Mouse (Mus musculus): ENCODE measurements around the gene Clps. TPM values are rescaled to one million over a fixed set of nuclear protein-coding genes. Genes with fewer than 3 reads are reported as not detected.

Clps gene
- total RNA-seq (2014; rRNA removed): not detected in 2 replicates
- not detected in 2 replicates for polyA plus RNA-seq (2015; fragmentation: Nextera tagmentation; extraction: Ambion mirVana)

- WGBS: 93% methylated on average over 4 of the region's 4 CpGs
- Histone ChIP-seq H3K36me3 (ENCODE audit: insufficient read depth, low read length) (no peaks in the 10 kb centered on the region), H3K27me3 (ENCODE audit: insufficient read depth, low read length) (no peaks in the 10 kb centered on the region), H3K4me1 (ENCODE audit: insufficient read depth, low read length) (no peaks in the 10 kb centered on the region), H3K9ac (replicated peaks; ENCODE audit: low read length) (no peak within 1 kb of the TSS), H3K9me3 (ENCODE audit: low read length) (no peaks in the 10 kb centered on the region), H3K4me2 (ENCODE audit: low read depth, low read length) (no peak within 1 kb of the TSS), H3K4me3 (ENCODE audit: low read length) (no peak within 1 kb of the TSS), H3K27ac (no peak within 1 kb of the TSS)
- no peak for DNase-seq (ENCODE audit: low spot score)
- no peak for TF ChIP-seq CTCF (IDR thresholded peaks at IDR 0.05; ENCODE audit: low read depth)
- no peak for ATAC-seq
Measured at GRCm38 (mm10) chr17:28560598-28560997, at the start of gene Clps. Clps (minus strand) TSS chr17:28560766.

- Histone ChIP-seq H3K27me3 (ENCODE audit: insufficient read depth, low read length) (no peaks in the 10 kb centered on the region), H3K36me3 (ENCODE audit: insufficient read depth, low read length) (peaks cover 28% of the 10 kb centered on the region), H3K4me3 (ENCODE audit: low read length) (no peak overlapping the region), H3K4me1 (ENCODE audit: insufficient read depth, low read length) (no peaks in the 10 kb centered on the region), H3K9me3 (ENCODE audit: low read length) (no peaks in the 10 kb centered on the region), H3K4me2 (ENCODE audit: low read depth, low read length) (no peak overlapping the region), H3K9ac (replicated peaks; ENCODE audit: low read length) (no peak overlapping the region), H3K27ac (no peak overlapping the region)
- no peak for TF ChIP-seq CTCF (IDR thresholded peaks at IDR 0.05; ENCODE audit: low read depth)
- no peak for ATAC-seq
- no peak for DNase-seq (ENCODE audit: low spot score)
- 74% methylated on average over 3 of the region's 3 CpGs for WGBS
Measured at GRCm38 (mm10) chr17:28609543-28609942, 49.0 kb upstream of the Clps start.

- Histone ChIP-seq H3K27me3 (ENCODE audit: insufficient read depth, low read length) (no peaks in the 10 kb centered on the region), H3K4me1 (ENCODE audit: insufficient read depth, low read length) (no peaks in the 10 kb centered on the region), H3K9ac (replicated peaks; ENCODE audit: low read length) (no peak overlapping the region), H3K4me3 (ENCODE audit: low read length) (no peak overlapping the region), H3K4me2 (ENCODE audit: low read depth, low read length) (no peak overlapping the region), H3K36me3 (ENCODE audit: insufficient read depth, low read length) (peaks cover 61% of the 10 kb centered on the region), H3K9me3 (ENCODE audit: low read length) (no peaks in the 10 kb centered on the region), H3K27ac (no peak overlapping the region)
- ATAC-seq (no peak), DNase-seq (ENCODE audit: low spot score) (no peak)
- 78% methylated on average over 9 of the region's 9 CpGs for whole genome bisulfite sequencing
- TF ChIP-seq CTCF (IDR thresholded peaks at IDR 0.05; ENCODE audit: low read depth): no peak
Measured at GRCm38 (mm10) chr17:28601557-28602250, 41.1 kb upstream of the Clps start.

GRCm38 (mm10) chr17:28600780-28601179 lies 40.2 kb upstream of the Clps start:
- no peak overlapping the region for H3K4me2 ChIP-seq (ENCODE audit: low read depth, low read length)
- peaks cover 64% of the 10 kb centered on the region for H3K36me3 ChIP-seq (ENCODE audit: insufficient read depth, low read length)
- H3K27me3 ChIP-seq (ENCODE audit: insufficient read depth, low read length): no peaks in the 10 kb centered on the region
- DNase-seq (ENCODE audit: low spot score): no peak
- ATAC-seq: no peak
- TF ChIP-seq CTCF (IDR thresholded peaks at IDR 0.05; ENCODE audit: low read depth): no peak
- no peak overlapping the region for H3K27ac ChIP-seq
- 85% methylated on average over 5 of the region's 5 CpGs for WGBS
- no peak overlapping the region for H3K9ac ChIP-seq (replicated peaks; ENCODE audit: low read length)
- H3K4me1 ChIP-seq (ENCODE audit: insufficient read depth, low read length): no peaks in the 10 kb centered on the region
- no peaks in the 10 kb centered on the region for H3K9me3 ChIP-seq (ENCODE audit: low read length)
- no peak overlapping the region for H3K4me3 ChIP-seq (ENCODE audit: low read length)

GRCm38 (mm10) chr17:28593965-28594364 lies 33.4 kb upstream of the Clps start:
- no peak overlapping the region for H3K4me3 ChIP-seq (ENCODE audit: low read length)
- no peak overlapping the region for H3K27ac ChIP-seq
- no peaks in the 10 kb centered on the region for H3K4me1 ChIP-seq (ENCODE audit: insufficient read depth, low read length)
- no peak for ATAC-seq
- no peak for DNase-seq (ENCODE audit: low spot score)
- TF ChIP-seq CTCF (IDR thresholded peaks at IDR 0.05; ENCODE audit: low read depth): no peak
- H3K27me3 ChIP-seq (ENCODE audit: insufficient read depth, low read length): no peaks in the 10 kb centered on the region
- no peak overlapping the region for H3K9ac ChIP-seq (replicated peaks; ENCODE audit: low read length)
- no peaks in the 10 kb centered on the region for H3K9me3 ChIP-seq (ENCODE audit: low read length)
- 75% methylated on average over 4 of the region's 4 CpGs for WGBS
- H3K4me2 ChIP-seq (ENCODE audit: low read depth, low read length): no peak overlapping the region
- H3K36me3 ChIP-seq (ENCODE audit: insufficient read depth, low read length): peaks cover 69% of the 10 kb centered on the region

GRCm38 (mm10) chr17:28592998-28593397 lies 32.4 kb upstream of the Clps start:
- WGBS: 13% methylated on average over 4 of the region's 4 CpGs
- peak; percentile 67; the same call in 1 of the 2 replicates for ATAC-seq
- no peaks in the 10 kb centered on the region for H3K9me3 ChIP-seq (ENCODE audit: low read length)
- H3K4me3 ChIP-seq (ENCODE audit: low read length): no peak overlapping the region
- peaks cover 73% of the 10 kb centered on the region for H3K36me3 ChIP-seq (ENCODE audit: insufficient read depth, low read length)
- H3K27me3 ChIP-seq (ENCODE audit: insufficient read depth, low read length): no peaks in the 10 kb centered on the region
- TF ChIP-seq CTCF (IDR thresholded peaks at IDR 0.05; ENCODE audit: low read depth): peak; percentile 89
- H3K4me2 ChIP-seq (ENCODE audit: low read depth, low read length): no peak overlapping the region
- no peak overlapping the region for H3K9ac ChIP-seq (replicated peaks; ENCODE audit: low read length)
- DNase-seq (ENCODE audit: low spot score): peak; percentile 78
- no peak overlapping the region for H3K27ac ChIP-seq
- no peaks in the 10 kb centered on the region for H3K4me1 ChIP-seq (ENCODE audit: insufficient read depth, low read length)

GRCm38 (mm10) chr17:28591476-28591875 lies 30.9 kb upstream of the Clps start:
- Histone ChIP-seq H3K27ac (no peak overlapping the region), H3K4me2 (ENCODE audit: low read depth, low read length) (no peak overlapping the region), H3K9me3 (ENCODE audit: low read length) (no peaks in the 10 kb centered on the region), H3K36me3 (ENCODE audit: insufficient read depth, low read length) (peaks cover 69% of the 10 kb centered on the region), H3K4me1 (ENCODE audit: insufficient read depth, low read length) (no peaks in the 10 kb centered on the region), H3K27me3 (ENCODE audit: insufficient read depth, low read length) (no peaks in the 10 kb centered on the region), H3K9ac (replicated peaks; ENCODE audit: low read length) (no peak overlapping the region), H3K4me3 (ENCODE audit: low read length) (no peak overlapping the region)
- TF ChIP-seq CTCF (IDR thresholded peaks at IDR 0.05; ENCODE audit: low read depth): no peak
- DNase-seq (ENCODE audit: low spot score) (no peak), ATAC-seq (no peak)
- WGBS: 95% methylated on average over 5 of the region's 5 CpGs
